Mouse (Mus musculus): ENCODE measurements around the gene Vdr. TPM values are rescaled to one million over a fixed set of nuclear protein-coding genes. Genes with fewer than 3 reads are reported as not detected.

Gene Vdr
- polyA plus RNA-seq, 1 experiment from 2014 or later = 0.97 TPM

DNA sequence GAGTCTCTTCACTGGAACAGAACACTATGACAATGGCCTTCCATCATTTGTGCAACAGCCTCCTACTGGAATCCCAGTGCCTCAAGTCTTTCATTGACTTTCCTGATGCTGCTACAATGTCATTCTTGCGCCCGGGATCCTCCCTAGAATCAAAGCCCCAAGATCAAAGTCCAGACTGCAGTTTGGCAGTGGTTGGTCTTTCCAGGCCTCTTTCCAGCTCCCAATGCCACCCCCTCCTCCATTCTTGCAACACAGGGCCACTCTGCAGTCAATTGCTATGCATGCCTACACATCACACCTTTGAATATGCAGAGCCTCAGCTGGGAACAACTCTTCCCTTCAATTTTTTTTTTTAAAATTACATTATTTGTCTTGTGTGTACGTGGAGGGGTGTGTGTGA is 50.1 kb downstream of the Vdr start:
- ATAC-seq (ENCODE audit: insufficient number of reproducible peaks, insufficient read depth, low FRiP score, low TSS enrichment) = no peak
- no peaks in the 10 kb centered on the region for H3K9me3 ChIP-seq
- H3K9ac ChIP-seq = no peak overlapping the region
- no peak overlapping the region for H3K4me2 ChIP-seq (replicated peaks)
- no peak overlapping the region for H3K27ac ChIP-seq
- WGBS = 64% methylated on average over 3 of the region's 3 CpGs
- H3K36me3 ChIP-seq = no peaks in the 10 kb centered on the region
- H3K4me1 ChIP-seq = peaks cover 3% of the 10 kb centered on the region; the same call in 1 of the 2 replicates
- H3K4me3 ChIP-seq = no peak overlapping the region
- no peaks in the 10 kb centered on the region for H3K27me3 ChIP-seq

DNA sequence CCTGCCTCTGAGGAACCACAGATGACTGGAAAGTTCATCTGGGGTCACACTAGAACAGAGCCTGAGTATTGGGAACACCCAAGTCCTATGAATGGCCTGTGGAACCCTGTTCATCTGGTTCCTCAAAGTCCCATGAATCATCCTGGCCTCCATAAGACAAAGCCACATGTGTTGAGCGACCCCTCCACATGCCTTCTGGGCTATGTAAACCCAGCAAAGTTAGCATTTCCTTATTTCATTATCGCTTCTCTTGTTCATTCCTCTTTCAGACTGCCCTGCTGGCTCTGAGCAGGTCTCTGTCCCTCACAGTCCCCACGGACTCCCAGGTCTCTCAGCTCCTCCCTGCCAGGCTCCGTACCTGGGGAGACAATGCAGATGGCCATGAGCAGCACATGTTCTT is 52.0 kb downstream of the Vdr start:
- H3K36me3 ChIP-seq = no peaks in the 10 kb centered on the region
- no peaks in the 10 kb centered on the region for H3K27me3 ChIP-seq
- H3K4me3 ChIP-seq = no peak overlapping the region
- no peaks in the 10 kb centered on the region for H3K9me3 ChIP-seq
- 80% methylated on average over 4 of the region's 4 CpGs for WGBS
- ATAC-seq (ENCODE audit: insufficient number of reproducible peaks, insufficient read depth, low FRiP score, low TSS enrichment) = no peak
- H3K4me2 ChIP-seq (replicated peaks) = no peak overlapping the region
- H3K4me1 ChIP-seq = 0 out of 2 replicates have a peak, but pooled peaks cover 2% of the 10 kb centered on the region
- no peak overlapping the region for H3K9ac ChIP-seq
- no peak overlapping the region for H3K27ac ChIP-seq

DNA sequence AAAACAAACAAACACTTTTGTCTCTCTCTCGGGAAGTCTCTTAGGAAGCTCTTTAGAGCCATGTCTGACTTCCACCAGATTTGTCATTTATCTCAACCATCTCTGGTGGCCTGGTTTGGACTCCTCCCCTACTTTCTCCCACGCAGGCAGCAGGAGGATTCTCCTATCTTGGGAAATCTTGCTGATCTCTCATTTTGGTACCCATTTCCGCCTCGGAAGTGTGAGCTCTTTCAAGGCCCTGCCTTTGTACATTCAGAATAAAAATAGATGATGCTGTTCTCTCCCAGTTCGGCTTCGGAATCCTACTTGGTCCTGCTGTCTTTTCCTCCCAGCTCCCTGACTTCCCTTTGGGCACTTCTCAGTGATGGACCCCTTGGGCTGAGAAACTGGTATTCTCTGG is 55.9 kb downstream of the Vdr start:
- ATAC-seq (ENCODE audit: insufficient number of reproducible peaks, insufficient read depth, low FRiP score, low TSS enrichment) = no peak
- Histone ChIP-seq H3K27me3 (no peaks in the 10 kb centered on the region), H3K9ac (no peak overlapping the region), H3K4me3 (no peak overlapping the region), H3K4me1 (no peaks in the 10 kb centered on the region), H3K36me3 (no peaks in the 10 kb centered on the region), H3K9me3 (no peaks in the 10 kb centered on the region), H3K4me2 (replicated peaks) (no peak overlapping the region), H3K27ac (no peak overlapping the region)
- 72% methylated on average over 6 of the region's 6 CpGs for WGBS

DNA sequence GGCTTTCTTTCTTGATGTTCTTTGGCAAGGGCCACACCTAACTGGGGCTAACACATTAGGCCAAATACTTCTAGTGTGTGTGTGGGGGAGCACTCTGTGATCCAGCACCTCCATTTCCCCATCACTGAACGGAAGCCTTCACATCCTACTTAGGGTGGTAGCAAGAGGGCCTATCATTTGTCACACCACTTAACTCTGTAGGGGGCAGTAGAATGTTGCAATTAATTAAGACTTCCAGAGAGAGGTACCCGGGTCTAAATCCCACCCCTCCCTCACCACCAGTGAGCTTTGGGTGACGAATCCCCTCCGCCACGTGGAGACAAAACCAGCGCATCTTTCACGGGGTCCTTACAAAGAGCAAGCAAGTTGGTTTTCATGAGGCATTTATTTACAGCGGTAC is 56.4 kb downstream of the Vdr start:
- WGBS = 58% methylated on average over 8 of the region's 8 CpGs
- H3K9me3 ChIP-seq = no peaks in the 10 kb centered on the region
- H3K4me1 ChIP-seq = no peaks in the 10 kb centered on the region
- H3K4me2 ChIP-seq (replicated peaks) = no peak overlapping the region
- H3K9ac ChIP-seq = no peak overlapping the region
- no peak overlapping the region for H3K4me3 ChIP-seq
- no peaks in the 10 kb centered on the region for H3K27me3 ChIP-seq
- no peaks in the 10 kb centered on the region for H3K36me3 ChIP-seq
- no peak for ATAC-seq (ENCODE audit: insufficient number of reproducible peaks, insufficient read depth, low FRiP score, low TSS enrichment)
- H3K27ac ChIP-seq = no peak overlapping the region

DNA sequence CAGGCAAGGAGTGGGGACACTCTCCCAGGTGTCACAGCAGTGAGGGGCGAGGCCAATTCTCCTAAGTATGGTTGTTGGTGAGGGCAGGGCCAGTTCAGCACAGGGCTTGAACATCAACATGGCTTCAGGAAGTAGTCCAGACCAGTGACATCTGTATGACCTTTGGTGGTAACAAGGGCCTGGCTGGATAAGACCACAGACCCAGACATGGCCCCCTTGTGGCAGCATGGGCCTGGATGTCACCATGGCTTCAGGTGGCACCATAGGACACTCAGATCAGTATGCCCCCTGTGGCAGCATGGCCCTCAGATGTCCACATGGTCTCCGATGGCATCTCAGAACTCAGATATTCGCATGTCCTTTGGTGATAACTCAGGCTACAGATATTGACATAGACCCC is 58.1 kb downstream of the Vdr start:
- no peak overlapping the region for H3K4me3 ChIP-seq
- no peak overlapping the region for H3K9ac ChIP-seq
- 87% methylated on average over 3 of the region's 3 CpGs for WGBS
- H3K27ac ChIP-seq = no peak overlapping the region
- H3K4me1 ChIP-seq = no peaks in the 10 kb centered on the region
- H3K36me3 ChIP-seq = no peaks in the 10 kb centered on the region
- H3K27me3 ChIP-seq = no peaks in the 10 kb centered on the region
- H3K9me3 ChIP-seq = no peaks in the 10 kb centered on the region
- no peak for ATAC-seq (ENCODE audit: insufficient number of reproducible peaks, insufficient read depth, low FRiP score, low TSS enrichment)
- H3K4me2 ChIP-seq (replicated peaks) = no peak overlapping the region

DNA sequence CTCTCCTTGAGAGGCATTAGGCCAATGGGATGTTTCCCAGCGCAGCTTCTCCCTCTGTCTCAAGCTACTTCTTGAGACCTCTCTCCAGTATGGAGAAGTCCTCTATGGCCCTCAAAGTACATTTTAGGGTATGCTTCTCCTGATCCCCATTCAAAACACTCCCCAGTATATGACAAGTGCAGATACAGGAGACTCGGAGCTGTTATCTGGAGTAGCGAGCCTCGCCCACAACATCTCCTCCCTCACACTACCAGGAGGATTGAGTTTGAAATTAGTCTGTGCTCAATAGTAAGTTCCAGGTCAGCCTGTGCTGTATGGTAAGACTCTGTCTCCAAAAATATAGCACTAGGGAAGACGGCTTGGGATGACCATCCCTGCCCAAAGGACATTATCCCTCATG is 59.4 kb downstream of the Vdr start:
- 83% methylated on average over 5 of the region's 5 CpGs for WGBS
- H3K27me3 ChIP-seq = no peaks in the 10 kb centered on the region
- H3K4me3 ChIP-seq = no peak overlapping the region
- H3K9me3 ChIP-seq = no peaks in the 10 kb centered on the region
- no peak overlapping the region for H3K9ac ChIP-seq
- no peak overlapping the region for H3K27ac ChIP-seq
- no peaks in the 10 kb centered on the region for H3K36me3 ChIP-seq
- H3K4me1 ChIP-seq = no peaks in the 10 kb centered on the region
- no peak for ATAC-seq (ENCODE audit: insufficient number of reproducible peaks, insufficient read depth, low FRiP score, low TSS enrichment)
- no peak overlapping the region for H3K4me2 ChIP-seq (replicated peaks)

DNA sequence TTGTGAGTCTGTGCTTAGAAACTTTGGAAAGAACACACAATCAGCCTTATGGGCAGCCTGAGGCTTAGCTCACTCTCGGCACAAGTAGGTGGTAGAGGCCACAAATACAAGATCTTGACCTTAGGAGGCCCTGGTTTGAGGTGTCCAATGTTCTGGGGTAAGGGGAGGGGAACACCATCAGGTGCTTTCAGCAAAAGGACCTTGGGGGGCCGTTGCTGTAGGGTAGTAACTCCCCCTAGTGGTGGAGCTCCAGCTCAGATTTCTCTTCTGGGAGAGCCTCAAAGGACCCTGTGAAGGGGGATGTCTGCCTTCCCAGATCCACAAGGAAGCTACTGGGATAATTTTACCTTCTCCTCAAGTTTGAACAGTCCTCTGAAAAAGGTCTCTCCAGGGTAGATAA is 60.0 kb downstream of the Vdr start:
- H3K4me1 ChIP-seq = no peaks in the 10 kb centered on the region
- 22% methylated on average over 2 of the region's 2 CpGs for WGBS
- H3K36me3 ChIP-seq = no peaks in the 10 kb centered on the region
- no peaks in the 10 kb centered on the region for H3K9me3 ChIP-seq
- no peak overlapping the region for H3K9ac ChIP-seq
- H3K4me2 ChIP-seq (replicated peaks) = no peak overlapping the region
- no peak overlapping the region for H3K27ac ChIP-seq
- no peaks in the 10 kb centered on the region for H3K27me3 ChIP-seq
- H3K4me3 ChIP-seq = no peak overlapping the region
- no peak for ATAC-seq (ENCODE audit: insufficient number of reproducible peaks, insufficient read depth, low FRiP score, low TSS enrichment)

DNA sequence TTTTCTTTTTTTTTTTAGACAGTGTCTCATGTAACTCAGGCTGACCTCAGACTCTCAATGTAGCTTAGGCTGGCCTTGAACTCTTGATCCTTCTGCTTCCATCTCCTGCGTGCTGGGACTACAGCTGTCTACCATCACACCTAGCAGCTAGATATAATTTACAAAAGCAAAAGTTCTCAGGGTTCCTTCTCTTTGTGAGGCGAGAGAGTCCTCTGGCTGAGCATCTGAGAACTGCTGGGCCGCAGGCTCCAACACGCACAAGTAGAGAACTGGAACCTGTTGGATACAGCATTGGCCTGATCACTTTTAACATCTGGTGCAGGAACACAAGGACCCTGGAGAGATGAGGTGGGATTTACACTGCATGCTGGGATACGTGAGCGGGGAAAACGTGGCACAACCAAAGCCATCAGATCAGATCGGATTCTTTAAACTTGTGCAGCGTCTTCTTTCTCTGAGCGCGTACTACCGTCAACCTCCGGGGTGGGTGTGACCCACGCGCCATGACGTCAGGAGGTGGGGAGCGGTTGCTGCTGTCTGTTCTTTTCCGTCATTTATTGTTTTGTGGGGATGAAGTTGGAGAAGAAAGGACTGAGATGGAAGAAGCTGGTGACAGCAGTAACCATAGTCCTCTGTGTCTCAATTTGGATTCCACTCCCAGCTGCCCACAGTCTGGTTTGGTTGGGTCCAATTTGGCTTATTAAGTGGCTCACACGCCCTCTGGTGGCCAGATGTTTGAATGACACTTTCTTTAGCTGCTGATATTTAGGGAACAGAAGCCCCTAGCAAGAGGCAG is 61.1 kb downstream of the Vdr start:
- peak overlapping the region; percentile 63; the same call in 1 of the 2 replicates for H3K27ac ChIP-seq
- ATAC-seq (ENCODE audit: insufficient number of reproducible peaks, insufficient read depth, low FRiP score, low TSS enrichment) = peak; percentile 70
- H3K4me2 ChIP-seq (replicated peaks) = peak overlapping the region; percentile 56
- no peaks in the 10 kb centered on the region for H3K27me3 ChIP-seq
- H3K4me3 ChIP-seq = peak overlapping the region; percentile 30
- H3K36me3 ChIP-seq = no peaks in the 10 kb centered on the region
- H3K9me3 ChIP-seq = no peaks in the 10 kb centered on the region
- 8% methylated on average over 19 of the region's 19 CpGs for WGBS
- H3K9ac ChIP-seq = peak overlapping the region; percentile 34; the same call in 1 of the 2 replicates
- no peaks in the 10 kb centered on the region for H3K4me1 ChIP-seq

DNA sequence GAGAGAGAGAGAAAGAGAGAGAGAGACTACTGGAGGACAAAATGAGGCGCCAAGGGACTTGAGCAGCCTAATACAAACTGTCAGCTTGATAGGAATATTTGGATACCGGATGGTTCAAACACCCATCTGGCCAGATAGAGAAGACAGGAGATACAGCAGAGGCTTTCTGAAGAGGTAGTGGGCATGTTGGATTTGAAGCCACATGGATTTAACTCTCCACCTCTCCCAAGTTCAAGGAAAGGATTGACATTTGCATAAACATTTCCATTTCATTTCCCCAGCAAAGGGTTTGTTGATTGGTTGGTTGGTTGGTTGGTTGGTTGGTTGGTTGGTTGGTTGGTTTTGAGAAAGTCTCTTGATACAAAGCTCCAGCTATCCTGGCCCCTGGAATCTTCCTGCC is 62.6 kb downstream of the Vdr start:
- ATAC-seq (ENCODE audit: insufficient number of reproducible peaks, insufficient read depth, low FRiP score, low TSS enrichment) = no peak
- Histone ChIP-seq H3K4me1 (no peaks in the 10 kb centered on the region), H3K4me3 (no peak overlapping the region), H3K9ac (no peak overlapping the region), H3K36me3 (no peaks in the 10 kb centered on the region), H3K27ac (no peak overlapping the region), H3K4me2 (replicated peaks) (no peak overlapping the region), H3K9me3 (no peaks in the 10 kb centered on the region), H3K27me3 (no peaks in the 10 kb centered on the region)
- 90% methylated on average over 2 of the region's 2 CpGs for WGBS

DNA sequence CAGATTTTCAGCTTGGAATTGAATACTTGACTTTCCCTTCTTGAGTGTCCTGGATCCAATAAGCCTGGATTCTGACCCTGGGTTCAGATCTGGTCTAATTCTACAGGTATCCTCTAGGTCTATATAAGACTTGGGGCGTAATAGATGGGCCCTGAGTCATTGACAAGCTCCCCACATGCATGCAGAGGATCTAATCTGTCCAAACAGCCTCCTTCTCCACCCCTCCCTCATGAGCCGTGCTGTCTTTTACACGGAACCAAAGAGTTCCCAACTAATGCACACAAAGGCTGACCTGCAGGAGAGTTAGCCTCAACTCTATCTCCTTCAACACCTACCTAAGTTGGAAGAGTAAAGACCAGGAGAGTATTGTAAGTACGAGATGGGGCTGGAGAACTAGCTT is 63.1 kb downstream of the Vdr start:
- Histone ChIP-seq H3K36me3 (no peaks in the 10 kb centered on the region), H3K4me1 (no peaks in the 10 kb centered on the region), H3K9ac (no peak overlapping the region), H3K27ac (no peak overlapping the region), H3K4me2 (replicated peaks) (no peak overlapping the region), H3K9me3 (no peaks in the 10 kb centered on the region), H3K4me3 (no peak overlapping the region), H3K27me3 (no peaks in the 10 kb centered on the region)
- WGBS = 85% methylated on average over 4 of the region's 4 CpGs
- no peak for ATAC-seq (ENCODE audit: insufficient number of reproducible peaks, insufficient read depth, low FRiP score, low TSS enrichment)

DNA sequence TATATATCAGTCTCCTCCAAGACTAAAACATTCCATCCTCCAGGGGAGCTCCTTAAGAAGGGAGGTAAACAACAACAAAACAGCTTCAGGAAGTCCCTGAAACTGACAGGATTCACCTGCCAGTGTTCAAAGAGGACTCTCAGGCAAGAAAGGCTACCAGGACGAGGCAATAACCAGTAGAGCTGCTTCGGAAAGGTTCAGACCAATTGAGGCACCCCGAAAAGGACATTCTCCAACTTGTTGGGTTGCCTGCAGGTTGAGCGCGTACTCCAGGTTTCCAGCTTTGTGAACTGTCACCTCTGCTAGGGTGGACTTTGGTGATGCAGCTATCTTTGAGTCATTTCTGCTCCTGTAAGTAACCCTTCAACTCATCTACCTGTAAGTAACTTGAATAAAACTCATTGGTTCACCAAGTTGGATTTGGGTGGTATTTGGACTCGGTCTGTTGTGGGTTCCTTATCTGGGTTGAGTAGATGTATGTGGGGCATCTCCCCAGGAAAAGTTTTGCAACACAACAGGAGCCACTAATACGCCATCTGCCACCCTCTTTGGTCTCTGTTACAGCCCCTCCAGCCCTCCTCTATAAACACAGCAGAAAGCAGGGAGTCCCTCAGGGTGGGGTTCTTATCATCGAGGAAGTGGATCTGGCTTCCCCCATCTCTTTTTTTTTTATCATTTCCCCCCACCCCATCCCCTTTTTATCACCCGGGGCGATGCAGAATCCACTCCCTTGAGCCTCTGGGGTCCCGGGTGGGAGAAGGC is 64.1 kb downstream of the Vdr start:
- 88% methylated on average over 11 of the region's 11 CpGs for WGBS
- no peaks in the 10 kb centered on the region for H3K36me3 ChIP-seq
- no peak overlapping the region for H3K4me3 ChIP-seq
- no peaks in the 10 kb centered on the region for H3K27me3 ChIP-seq
- no peaks in the 10 kb centered on the region for H3K9me3 ChIP-seq
- H3K4me1 ChIP-seq = no peaks in the 10 kb centered on the region
- no peak overlapping the region for H3K27ac ChIP-seq
- H3K4me2 ChIP-seq (replicated peaks) = no peak overlapping the region
- no peak overlapping the region for H3K9ac ChIP-seq
- no peak for ATAC-seq (ENCODE audit: insufficient number of reproducible peaks, insufficient read depth, low FRiP score, low TSS enrichment)

Measured in embryonic facial prominence, embryonic 12.5 days (tissue).